Mouse (Mus musculus) liver, embryonic 14.5 days (tissue): ENCODE results near the gene Ret. TPM values are rescaled to one million over a fixed set of nuclear protein-coding genes. Genes with fewer than 3 reads are reported as not detected.

ENCODE experiments used
- ATAC-seq: fragments of 200-750 bp; cut with Nextera tagmentation; 2 replicates; pipeline ENCODE4 v1.8.0; 2017; ENCODE audit warnings: moderate number of reproducible peaks, mild to moderate bottlenecking, moderate library complexity; ENCODE audit not compliant: insufficient read depth
- DNase-seq, 3 experiments: peaks; one replicate each; pipeline ENCODE4 v3.0.0-alpha.2; 2012 to 2013; ENCODE audit warnings: low read depth in 3 of 3, low spot score in 3 of 3
- H3K27ac ChIP-seq: fragments of 300-500 bp; sonication (generic); 2 replicates; pipeline ENCODE4 v1.5.1; 2014; ENCODE audit warnings: moderate library complexity, mild to moderate bottlenecking, control low read depth, inconsistent platforms
- H3K27me3 ChIP-seq: fragments of 300-500 bp; sonication (generic); 2 replicates; pipeline ENCODE4 v1.6.1; 2014; ENCODE audit warnings: mild to moderate bottlenecking, low read length, moderate library complexity; ENCODE audit not compliant: control insufficient read depth, insufficient read depth
- H3K36me3 ChIP-seq: fragments of 300-500 bp; sonication (generic); replicated peaks from 2 replicates; pipeline ENCODE4 v1.6.1; 2014; ENCODE audit warnings: low read depth; ENCODE audit not compliant: control insufficient read depth, insufficient read depth
- H3K4me1 ChIP-seq, 2 experiments: fragments of 200-500 bp in 1 of 2; fragments of 300-500 bp in 1 of 2; sonication (generic) in 1 of 2; replicated peaks; 2 replicates each; pipeline ENCODE4 v1.6.1; 2012 to 2014; ENCODE audit warnings: antibody characterized with exemption in 1 of 2, inconsistent platforms in 1 of 2, low read length in 1 of 2; ENCODE audit not compliant: control insufficient read depth in 2 of 2, insufficient read depth in 2 of 2
- H3K4me2 ChIP-seq: fragments of 300-500 bp; sonication (generic); 2 replicates; pipeline ENCODE4 v1.6.1; 2014; ENCODE audit warnings: low read depth, mild to moderate bottlenecking, control low read depth, moderate library complexity
- H3K4me3 ChIP-seq, 2 experiments: fragments of 200-500 bp in 1 of 2; fragments of 300-500 bp in 1 of 2; sonication (generic) in 1 of 2; 2 replicates each; pipeline ENCODE4 v1.5.1; 2012 to 2014; ENCODE audit warnings: low read depth in 2 of 2, low read length in 2 of 2, mild to moderate bottlenecking in 2 of 2, control low read depth in 1 of 2, inconsistent platforms in 1 of 2, moderate library complexity in 1 of 2; ENCODE audit not compliant: insufficient read depth in 1 of 2
- H3K9ac ChIP-seq: fragments of 300-500 bp; sonication (generic); replicated peaks from 2 replicates; pipeline ENCODE4 v1.6.1; 2014; ENCODE audit warnings: mild to moderate bottlenecking, control low read depth, moderate library complexity
- H3K9me3 ChIP-seq: fragments of 300-500 bp; sonication (generic); 2 replicates; pipeline ENCODE4 v1.6.1; 2016; ENCODE audit warnings: low read length, mixed read lengths; ENCODE audit not compliant: control insufficient read depth
- CTCF ChIP-seq: IDR thresholded peaks from 2 replicates; pipeline ENCODE4 v1.5.1; 2016; ENCODE audit warnings: antibody characterized with exemption, low read depth, control low read depth
- EP300 ChIP-seq: IDR thresholded peaks from 2 replicates; pipeline ENCODE4 v1.6.1; 2016; ENCODE audit warnings: antibody characterized with exemption, low read depth
- WGBS: fragments of 180-500 bp; shearing (Covaris S2); extraction: QIAGEN DNeasy Blood & Tissue Kit; methylation state at CpG from one replicate; pipeline ENCODE4 v1.1.7; 2014; ENCODE audit not compliant: insufficient replicate concordance; 5-methylcytosine and 5-hydroxymethylcytosine counted together
- polyA plus RNA-seq, 2 experiments: library from polyadenylated mRNA; depleted of rRNA in 1 of 2; stranded (reverse) in 1 of 2; unstranded in 1 of 2; fragments of >200 nt; fragmentation: Nextera tagmentation in 1 of 2; extraction: Ambion mirVana in 1 of 2; gene quantifications; 2 replicates each; pipeline versions ENCODE4 v1.2.1 to v1.2.3; 2012 to 2014

The Ret gene
- polyA plus RNA-seq, 2 experiments, result 0.02 TPM; not detected in 1

- TF ChIP-seq EP300, result no peak
- no peak for TF ChIP-seq CTCF
- H3K4me2 ChIP-seq, result no peak overlapping the region
- no peak for DNase-seq
- no peaks in the 10 kb centered on the region for H3K36me3 ChIP-seq
- no peak overlapping the region for H3K4me3 ChIP-seq
- ATAC-seq, result no peak
- no peak overlapping the region for H3K27ac ChIP-seq
- WGBS, result 80% methylated on average over 9 of the region's 9 CpGs
- H3K4me1 ChIP-seq, result no peaks in the 10 kb centered on the region
- no peaks in the 10 kb centered on the region for H3K9me3 ChIP-seq
- H3K9ac ChIP-seq, result no peak overlapping the region
- H3K27me3 ChIP-seq, result no peaks in the 10 kb centered on the region
Measured at GRCm38 (mm10) chr6:118215676-118216075, 18.2 kb upstream of the Ret start.

- no peak overlapping the region for H3K27ac ChIP-seq
- no peaks in the 10 kb centered on the region for H3K4me1 ChIP-seq
- TF ChIP-seq EP300 (no peak), CTCF (no peak)
- DNase-seq (no peak), ATAC-seq (no peak)
- no peak overlapping the region for H3K4me2 ChIP-seq
- no peaks in the 10 kb centered on the region for H3K27me3 ChIP-seq
- no peaks in the 10 kb centered on the region for H3K9me3 ChIP-seq
- H3K9ac ChIP-seq, result no peak overlapping the region
- no peak overlapping the region for H3K4me3 ChIP-seq
- WGBS, result 63% methylated on average over 8 of the region's 8 CpGs
- H3K36me3 ChIP-seq, result no peaks in the 10 kb centered on the region
Measured at GRCm38 (mm10) chr6:118208326-118208725, 10.8 kb upstream of the Ret start.

GRCm38 (mm10) chr6:118206386-118206785 is 8.9 kb upstream of the Ret start:
- no peaks in the 10 kb centered on the region for H3K9me3 ChIP-seq
- TF ChIP-seq CTCF, result no peak
- no peak for TF ChIP-seq EP300
- no peaks in the 10 kb centered on the region for H3K36me3 ChIP-seq
- no peak for ATAC-seq
- DNase-seq, result no peak
- H3K4me2 ChIP-seq, result no peak overlapping the region
- 75% methylated on average over 6 of the region's 6 CpGs for WGBS
- no peak overlapping the region for H3K27ac ChIP-seq
- H3K27me3 ChIP-seq, result no peaks in the 10 kb centered on the region
- no peak overlapping the region for H3K9ac ChIP-seq
- H3K4me1 ChIP-seq, result no peaks in the 10 kb centered on the region
- H3K4me3 ChIP-seq, result no peak overlapping the region

GRCm38 (mm10) chr6:118205176-118205890 is 7.8 kb upstream of the Ret start:
- DNase-seq (no peak), ATAC-seq (no peak)
- Histone ChIP-seq H3K27me3 (no peaks in the 10 kb centered on the region), H3K4me2 (no peak overlapping the region), H3K9ac (no peak overlapping the region), H3K27ac (no peak overlapping the region), H3K4me3 (no peak overlapping the region), H3K36me3 (no peaks in the 10 kb centered on the region), H3K9me3 (no peaks in the 10 kb centered on the region), H3K4me1 (no peaks in the 10 kb centered on the region)
- TF ChIP-seq EP300, result no peak
- no peak for TF ChIP-seq CTCF
- WGBS, result 31% methylated on average over 7 of the region's 7 CpGs

GRCm38 (mm10) chr6:118204112-118204511 is 6.6 kb upstream of the Ret start:
- ATAC-seq (no peak), DNase-seq (no peak)
- no peaks in the 10 kb centered on the region for H3K9me3 ChIP-seq
- WGBS, result 72% methylated on average over 1 of the region's 1 CpGs
- no peak overlapping the region for H3K9ac ChIP-seq
- H3K4me2 ChIP-seq, result no peak overlapping the region
- no peak overlapping the region for H3K4me3 ChIP-seq
- H3K4me1 ChIP-seq, result no peaks in the 10 kb centered on the region
- H3K36me3 ChIP-seq, result no peaks in the 10 kb centered on the region
- TF ChIP-seq EP300 (no peak), CTCF (no peak)
- H3K27me3 ChIP-seq, result no peaks in the 10 kb centered on the region
- no peak overlapping the region for H3K27ac ChIP-seq
